Mouse (Mus musculus): ENCODE results near the gene Accs.
A peak's percentile ranks its signal among the peaks of the same experiment; 100 is the strongest.

Gene Accs

DNA sequence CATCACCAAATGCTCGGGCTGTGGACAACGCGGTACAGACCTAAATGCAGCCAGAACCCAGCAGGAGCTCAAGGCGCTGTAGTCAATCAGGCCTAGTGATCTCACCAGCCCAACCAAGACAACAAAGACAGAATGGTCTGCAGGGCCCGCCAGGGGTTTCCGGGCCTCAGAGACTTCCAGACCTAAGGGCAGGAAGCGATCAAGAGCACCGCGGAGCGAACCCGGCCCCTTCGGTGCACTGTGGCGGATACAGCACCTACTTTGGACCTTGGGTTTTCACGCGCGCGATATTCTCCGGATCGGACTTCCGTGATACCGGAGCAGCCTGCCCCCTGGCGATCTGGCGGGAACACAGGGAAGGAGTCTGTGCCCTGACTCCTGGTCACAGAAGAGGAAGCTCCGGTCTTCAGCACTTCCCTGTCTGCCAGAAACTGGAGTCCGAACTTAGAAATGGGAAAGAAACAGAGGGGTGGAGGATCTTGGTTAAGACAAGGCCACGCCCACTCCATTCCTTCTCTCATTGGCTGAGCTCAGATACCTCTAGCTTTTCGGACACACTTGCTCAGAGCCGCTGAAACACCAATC is at the start of gene Accs:
TSS of gene Accs (minus strand) at position 439 of the 585 bp plus-strand sequence.
- DNase-seq (ENCODE audit: low read depth, low spot score): peak; percentile 97

- peak; percentile 80 for DNase-seq (ENCODE audit: low read depth, low spot score)
These were observed 42.0 kb upstream of the Accs start for GRCm38 (mm10) chr2:93891611-93892280.

DNA sequence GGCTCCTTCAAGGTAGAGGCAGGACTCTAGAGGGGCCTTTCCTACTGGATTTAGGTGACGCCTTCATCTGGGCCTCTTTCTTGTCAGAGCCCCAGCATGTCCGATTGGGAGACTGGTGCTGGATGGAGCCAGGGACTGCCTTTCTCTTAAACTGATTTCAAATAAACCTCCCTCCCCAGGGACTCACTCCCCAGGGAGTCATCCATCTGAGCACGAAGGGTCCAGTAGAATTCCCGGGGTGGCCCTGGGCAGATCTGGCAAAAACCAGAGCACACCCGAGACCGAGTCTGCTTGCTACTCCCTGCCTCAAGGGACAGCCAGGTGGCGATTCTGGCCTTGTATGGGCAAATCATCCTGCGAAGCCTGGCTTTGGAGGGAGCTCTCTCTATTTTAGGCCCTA is 40.4 kb upstream of the Accs start:
- DNase-seq (ENCODE audit: low read depth, low spot score): no peak

DNA sequence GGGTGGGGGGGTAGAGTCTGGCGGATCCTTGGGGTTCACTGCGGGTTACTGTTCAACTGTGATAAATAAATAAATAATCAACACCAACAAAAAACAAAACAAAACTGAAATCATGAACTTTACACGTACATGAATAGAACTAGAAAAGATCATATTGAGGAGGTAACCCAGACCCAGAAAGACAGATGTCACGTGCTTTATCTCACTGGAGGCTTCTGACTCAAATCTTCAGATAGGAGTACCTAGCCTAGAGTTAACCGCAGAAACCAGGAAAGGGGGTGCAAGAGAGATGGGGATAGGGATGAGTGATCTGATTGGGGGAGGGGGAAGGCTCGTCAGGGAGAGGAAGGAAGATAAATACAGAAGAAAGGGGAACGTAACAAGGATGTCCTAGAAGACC is 39.3 kb upstream of the Accs start:
- no peak for DNase-seq (ENCODE audit: low read depth, low spot score)

- DNase-seq (ENCODE audit: low read depth, low spot score): no peak
These were observed 38.6 kb upstream of the Accs start for GRCm38 (mm10) chr2:93888366-93888765.

DNA sequence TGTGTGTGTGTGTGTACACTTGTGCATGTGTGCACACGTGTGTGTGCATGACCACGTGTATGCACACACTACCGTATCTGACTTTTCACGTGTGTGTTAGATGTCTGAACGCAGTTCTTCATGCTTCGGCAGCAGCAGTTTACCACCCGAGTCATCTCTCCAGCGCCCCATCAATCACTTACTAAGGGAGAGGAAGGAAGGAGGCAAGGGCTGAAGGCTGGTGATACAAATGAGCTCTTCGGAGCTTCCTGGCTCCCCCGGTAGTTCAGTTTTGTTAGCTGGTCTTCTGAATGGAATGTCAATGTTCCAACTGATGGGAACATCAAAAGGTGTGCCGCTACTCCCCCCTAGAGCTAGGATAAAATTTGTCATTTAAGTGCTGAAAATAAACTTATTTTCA is 37.5 kb upstream of the Accs start:
- DNase-seq (ENCODE audit: low read depth, low spot score): peak; percentile 28

DNA sequence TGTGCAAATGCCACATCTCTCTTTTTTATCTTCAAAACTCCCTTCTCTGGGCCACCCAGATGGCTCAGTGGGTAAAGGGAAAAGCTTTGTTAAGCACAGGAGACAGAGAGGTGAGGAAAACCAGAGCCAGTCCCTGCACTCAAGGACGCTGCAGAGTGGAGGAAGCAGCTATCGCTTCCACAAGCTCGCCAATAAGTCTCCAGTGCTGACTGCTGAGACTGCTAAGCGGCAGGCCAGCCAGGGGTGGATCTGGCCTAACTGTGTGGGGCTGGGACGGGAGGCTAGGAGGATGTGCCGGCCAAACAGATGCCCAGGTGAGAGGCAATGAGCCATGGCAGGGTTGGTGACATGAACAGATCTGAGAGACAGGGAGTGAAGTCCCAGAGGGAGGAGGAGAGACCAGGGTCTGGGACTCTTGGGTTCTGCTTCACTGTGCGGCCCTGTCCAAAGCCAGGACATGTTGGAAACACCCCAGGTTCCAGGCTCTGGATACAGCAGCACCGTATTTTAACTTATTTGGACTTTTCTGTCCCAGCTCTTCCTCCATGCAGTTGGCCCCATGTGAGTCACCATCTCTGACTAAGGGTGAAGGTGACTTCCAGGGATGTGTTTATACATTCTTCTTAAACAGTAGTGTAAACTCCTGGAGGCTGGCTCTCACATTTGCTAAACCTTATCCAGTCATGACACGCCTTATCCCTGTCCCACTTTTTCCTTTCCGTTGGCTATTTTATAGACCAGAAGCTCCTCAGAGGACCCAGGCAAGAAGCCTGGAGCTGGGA is 36.5 kb upstream of the Accs start:
- DNase-seq (ENCODE audit: low read depth, low spot score): peak; percentile 38

- no peak for DNase-seq (ENCODE audit: low read depth, low spot score)
These were observed 33.3 kb upstream of the Accs start for GRCm38 (mm10) chr2:93883066-93883465.

DNA sequence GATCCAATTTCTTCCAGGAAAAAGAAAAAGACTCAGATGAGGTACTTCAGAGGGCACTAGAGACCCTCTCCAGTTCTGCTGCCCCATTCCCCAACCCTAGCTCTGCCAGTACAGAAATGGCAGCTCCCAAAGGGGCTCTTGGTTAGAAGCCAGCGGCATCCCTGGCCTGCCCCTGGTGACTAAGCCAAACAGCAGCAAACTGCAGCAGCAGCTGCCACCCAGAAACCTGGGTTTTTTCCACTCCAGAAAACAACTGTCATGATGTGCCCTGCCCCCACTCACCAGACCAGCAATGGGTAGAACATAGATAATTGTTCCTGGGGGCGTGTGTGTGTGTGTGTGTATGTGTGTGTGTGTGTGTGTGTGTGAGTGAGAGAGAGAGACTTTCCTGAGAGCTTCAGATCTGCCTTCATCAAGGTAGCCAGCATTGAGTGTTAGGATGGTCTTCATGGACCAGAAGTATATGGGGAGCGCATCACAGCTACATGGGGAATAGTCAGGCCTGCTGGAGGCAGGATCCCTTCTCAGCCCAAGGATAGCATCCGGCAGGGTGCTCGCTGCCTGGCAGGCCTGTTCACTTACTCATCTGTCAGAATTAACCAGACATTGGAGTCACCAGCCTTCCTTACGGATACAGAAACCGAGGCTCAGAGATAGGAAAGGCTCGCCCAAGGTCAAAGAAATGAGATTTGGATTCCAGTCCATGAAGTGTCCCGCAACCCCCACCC is 32.1 kb upstream of the Accs start:
- no peak for DNase-seq (ENCODE audit: low read depth, low spot score)

DNA sequence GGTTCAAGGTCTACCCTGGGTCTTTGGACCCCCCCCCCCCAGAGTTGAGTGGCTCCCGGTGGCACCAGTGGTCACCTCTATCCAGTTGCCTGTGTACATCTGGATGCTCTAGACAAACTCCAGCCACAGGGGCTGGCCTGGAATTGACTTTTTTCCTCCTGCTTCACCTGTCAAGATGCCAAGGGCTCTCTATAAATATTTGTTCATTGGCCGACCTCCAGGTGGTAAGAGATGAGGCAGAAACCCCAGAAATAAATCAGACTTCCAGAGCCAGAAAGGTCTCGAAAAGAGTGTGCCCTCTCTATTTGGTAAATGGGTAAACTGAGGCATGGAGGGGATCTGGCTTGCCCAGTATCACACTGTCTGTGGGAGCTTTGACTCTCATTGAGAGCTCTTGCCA is 31.2 kb upstream of the Accs start:
- DNase-seq (ENCODE audit: low read depth, low spot score): no peak

- DNase-seq (ENCODE audit: low read depth, low spot score): no peak
These were observed 30.7 kb upstream of the Accs start for GRCm38 (mm10) chr2:93880450-93880849.

DNA sequence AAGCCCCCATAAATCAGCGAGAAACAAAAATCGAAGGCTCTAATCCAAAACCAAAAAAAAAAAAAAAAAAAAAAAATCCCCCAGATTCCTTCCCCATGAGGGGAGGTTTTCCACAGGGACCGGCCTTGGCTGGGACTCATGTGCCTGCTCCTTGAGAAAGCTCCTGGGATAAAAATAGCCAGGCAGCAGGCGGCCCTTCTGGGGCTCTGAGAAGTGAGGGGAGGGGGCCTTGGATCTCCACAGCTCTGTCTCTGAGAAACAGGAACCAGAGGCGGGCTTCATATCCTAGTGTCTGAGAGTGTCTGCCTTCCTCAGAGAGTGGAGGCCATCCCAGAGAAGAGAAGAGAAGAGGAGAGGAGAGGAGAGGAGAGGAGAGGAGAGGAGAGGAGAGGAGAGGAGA is 27.3 kb upstream of the Accs start:
- DNase-seq (ENCODE audit: low read depth, low spot score): no peak

GRCm38 (mm10) chr2:93874606-93875005 is 24.9 kb upstream of the Accs start:
- DNase-seq (ENCODE audit: low read depth, low spot score): no peak

DNA sequence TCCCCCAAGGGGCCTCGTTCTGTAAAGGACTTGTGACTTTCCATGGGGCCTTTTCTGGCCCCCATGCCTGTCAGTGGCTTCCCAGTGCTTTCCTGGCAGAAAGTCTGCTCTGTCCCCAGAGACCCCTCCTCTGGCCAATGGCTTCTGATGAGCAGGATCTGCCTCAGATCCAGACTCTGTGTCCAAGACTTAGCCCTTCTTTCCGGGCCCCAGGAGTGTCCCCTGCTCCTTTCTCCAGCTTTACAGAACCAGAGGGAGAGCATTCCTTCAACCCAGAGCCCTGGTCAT is 24.4 kb upstream of the Accs start:
- no peak for DNase-seq (ENCODE audit: low read depth, low spot score)

DNA sequence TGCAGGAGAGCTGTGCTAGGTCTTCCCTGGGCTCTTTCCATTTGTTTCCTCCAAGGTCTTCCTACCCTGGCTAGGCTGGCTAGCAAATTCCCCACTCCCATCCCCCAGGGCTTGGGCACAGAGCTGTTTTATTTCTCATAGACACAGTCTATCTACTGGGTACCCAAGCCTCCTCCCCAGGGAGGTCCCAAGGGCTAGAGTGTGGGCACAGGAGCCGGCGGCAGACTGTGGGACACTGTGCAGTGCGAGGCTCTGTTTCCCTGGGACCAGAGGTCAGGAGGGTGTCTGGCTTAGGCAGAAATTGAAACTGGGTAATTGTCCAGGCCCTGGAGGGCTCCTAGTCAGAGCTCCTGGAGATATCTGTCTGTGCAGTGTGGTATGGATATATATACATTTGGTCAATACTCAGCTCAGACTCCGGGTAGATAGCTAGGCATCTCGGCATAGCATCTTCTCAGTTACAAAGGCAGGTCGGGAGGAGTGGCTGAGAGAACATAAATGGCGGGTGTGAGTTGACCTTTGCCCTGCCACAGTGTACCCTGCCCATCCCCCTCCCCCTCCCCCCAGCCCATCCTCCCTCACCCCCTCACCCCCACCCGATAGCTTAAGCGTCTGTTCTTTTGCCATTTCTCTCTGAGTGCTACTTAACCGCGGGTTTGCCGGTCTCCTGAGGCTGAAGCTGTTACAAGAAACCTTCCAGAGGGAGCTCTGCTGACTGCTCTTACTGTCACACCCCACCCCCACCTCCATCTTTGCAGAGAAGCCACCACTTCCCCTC is 23.9 kb upstream of the Accs start:
- DNase-seq (ENCODE audit: low read depth, low spot score): peak; percentile 73

GRCm38 (mm10) chr2:93872257-93872656 is 22.5 kb upstream of the Accs start:
- peak; percentile 76 for DNase-seq (ENCODE audit: low read depth, low spot score)

DNA sequence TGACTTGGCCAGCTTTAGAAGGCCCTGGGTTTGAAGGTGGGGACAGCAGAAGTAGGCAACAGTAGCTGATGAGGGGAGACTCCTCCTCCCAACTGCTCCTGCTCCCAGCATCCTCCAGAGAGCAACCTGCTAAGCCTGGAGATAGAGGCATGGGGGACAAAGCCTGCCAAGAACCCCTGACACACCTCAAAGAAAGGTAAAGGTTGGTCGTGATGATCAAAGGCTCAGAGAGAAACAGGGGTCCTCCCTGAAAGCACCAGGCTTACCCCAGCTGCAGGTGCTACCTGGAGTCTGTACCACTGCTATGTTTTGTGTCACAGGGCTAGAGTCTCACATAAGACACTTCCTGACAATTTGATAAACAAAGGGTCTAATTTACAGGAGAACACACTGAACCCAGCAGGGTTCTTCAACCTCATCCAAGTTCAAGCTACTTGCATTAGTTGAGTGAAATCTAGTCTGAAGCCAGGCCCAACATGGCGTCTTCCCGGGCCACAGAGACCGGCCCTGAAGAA is 21.7 kb upstream of the Accs start:
- peak; percentile 93 for DNase-seq (ENCODE audit: low read depth, low spot score)

DNA sequence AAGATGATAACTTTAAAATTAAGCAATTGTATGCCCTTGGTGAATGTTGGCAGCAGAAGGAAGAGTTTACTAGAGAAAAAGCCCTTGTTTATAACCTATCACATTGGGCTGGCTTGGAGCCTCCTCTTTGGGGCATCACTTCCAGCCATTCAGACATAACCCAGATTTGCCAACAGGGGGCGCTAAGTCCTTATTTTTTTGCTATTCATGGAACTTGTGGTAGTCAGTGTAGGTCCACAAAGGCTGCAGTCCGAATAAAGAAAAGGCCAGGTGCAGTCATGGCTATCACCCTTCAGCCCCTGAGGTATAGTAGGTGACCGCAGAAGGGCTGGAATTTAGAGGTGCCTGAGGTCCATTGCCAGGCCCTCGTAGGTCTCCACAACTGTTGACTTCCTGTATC is 21.1 kb upstream of the Accs start:
- DNase-seq (ENCODE audit: low read depth, low spot score): peak; percentile 90

DNA sequence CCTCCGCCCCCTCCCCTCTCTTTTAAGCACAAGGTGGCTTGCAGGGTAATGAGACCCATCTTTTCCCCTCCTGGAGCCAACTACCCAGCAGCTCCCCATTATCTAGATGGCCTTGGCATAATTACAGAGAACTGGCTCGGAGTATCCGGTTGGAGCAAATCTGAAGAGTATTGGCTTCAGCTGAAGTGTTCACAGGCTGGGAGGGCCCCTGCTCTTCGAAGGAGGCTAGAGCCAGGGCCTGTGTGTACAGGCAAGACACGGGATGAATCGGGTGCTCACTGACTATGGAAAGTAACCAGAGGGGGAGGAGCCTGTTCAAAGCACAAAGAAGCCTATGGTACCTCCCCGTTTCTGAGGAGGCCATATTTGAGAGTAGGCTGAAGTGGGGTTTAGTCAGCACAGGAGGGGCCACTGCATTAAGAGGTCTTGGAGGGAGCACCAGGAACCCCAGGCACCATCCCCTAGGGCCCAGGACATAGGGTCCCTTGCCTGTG is 19.4 kb upstream of the Accs start, which contains the start of gene Accsl:
TSS of gene Accsl (minus strand) at position 51 of the 494 bp plus-strand sequence.
- peak; percentile 96 for DNase-seq (ENCODE audit: low read depth, low spot score)

DNA sequence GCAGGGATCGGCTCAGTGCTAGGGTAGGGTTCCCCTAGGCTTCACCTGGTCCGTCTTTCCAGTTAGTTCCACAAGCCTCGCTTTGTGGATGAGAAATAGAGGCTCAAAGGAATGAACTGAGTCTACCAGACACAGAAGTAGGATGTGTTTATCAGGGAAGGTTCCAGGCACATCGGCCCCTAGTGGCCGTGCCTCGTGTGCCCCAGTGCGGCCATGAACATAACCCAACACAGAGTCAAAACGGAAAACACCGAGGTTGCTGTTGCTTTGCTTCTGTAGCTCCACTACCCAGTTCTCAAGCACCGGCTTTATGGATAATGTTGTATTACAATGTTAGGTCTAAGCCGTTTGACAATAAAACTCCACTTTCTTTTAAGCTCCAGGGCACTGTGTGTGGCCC is 18.8 kb upstream of the Accs start:
- peak; percentile 65 for DNase-seq (ENCODE audit: low read depth, low spot score)

DNA sequence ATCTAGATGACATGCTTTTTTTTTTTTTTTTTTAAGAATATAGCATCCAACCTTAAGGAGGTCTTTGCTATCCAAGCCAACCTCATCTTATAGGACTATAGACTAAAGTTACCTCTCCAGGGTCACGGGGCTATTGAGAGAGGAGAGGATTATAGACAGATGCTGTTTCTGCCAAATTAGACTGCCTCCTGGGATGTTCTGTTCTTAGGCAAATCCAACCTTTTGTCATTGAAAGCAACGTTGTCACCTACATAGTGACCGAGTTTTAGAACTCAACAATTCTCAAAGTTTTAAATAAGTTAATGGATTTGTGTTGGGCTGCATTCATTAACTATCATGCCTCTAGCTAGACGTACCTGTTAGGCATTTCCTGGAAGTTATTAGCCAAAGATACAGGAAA is 13.5 kb upstream of the Accs start:
- peak; percentile 68 for DNase-seq (ENCODE audit: low read depth, low spot score)

Measured in R1 (cell line).